Mouse (Mus musculus): ENCODE results near the gene Vti1a. TPM values are rescaled to one million over a fixed set of nuclear protein-coding genes. Genes with fewer than 3 reads are reported as not detected.

Vti1a gene
- polyA plus RNA-seq, 1 experiment from 2014 or later: 26.7 TPM

GRCm38 (mm10) chr19:55297961-55298360 lies 18.1 kb upstream of the Vti1a start:
- WGBS: 68% methylated on average over 5 of the region's 5 CpGs

GRCm38 (mm10) chr19:55299378-55299777 lies 16.7 kb upstream of the Vti1a start:
- Histone ChIP-seq H3K36me3 (ENCODE audit: control insufficient read depth, insufficient read depth, low read length) (peaks cover 38% of the 10 kb centered on the region), H3K9ac (ENCODE audit: low read length) (no peak overlapping the region), H3K27ac (ENCODE audit: low read length) (no peak overlapping the region), H3K9me3 (ENCODE audit: control insufficient read depth, low read length) (no peaks in the 10 kb centered on the region), H3K4me3 (ENCODE audit: low read length) (no peak overlapping the region), H3K4me2 (ENCODE audit: low read depth, low read length) (no peak overlapping the region), H3K27me3 (ENCODE audit: control insufficient read depth, insufficient read depth, low read depth, low read length) (no peaks in the 10 kb centered on the region), H3K4me1 (replicated peaks; ENCODE audit: control insufficient read depth, insufficient read depth, low read length) (no peaks in the 10 kb centered on the region)
- no peak for ATAC-seq (ENCODE audit: low read depth)
- WGBS: 79% methylated on average over 1 of the region's 1 CpGs

More at GRCm38 (mm10) chr19:55297961-55298360, 18.1 kb upstream of the Vti1a start:
- Histone ChIP-seq H3K9me3 (ENCODE audit: control insufficient read depth, low read length) (no peaks in the 10 kb centered on the region), H3K9ac (ENCODE audit: low read length) (no peak overlapping the region), H3K4me1 (replicated peaks; ENCODE audit: control insufficient read depth, insufficient read depth, low read length) (no peaks in the 10 kb centered on the region), H3K4me2 (ENCODE audit: low read depth, low read length) (no peak overlapping the region), H3K4me3 (ENCODE audit: low read length) (no peak overlapping the region), H3K27me3 (ENCODE audit: control insufficient read depth, insufficient read depth, low read depth, low read length) (no peaks in the 10 kb centered on the region), H3K36me3 (ENCODE audit: control insufficient read depth, insufficient read depth, low read length) (peaks cover 30% of the 10 kb centered on the region), H3K27ac (ENCODE audit: low read length) (no peak overlapping the region)
- no peak for ATAC-seq (ENCODE audit: low read depth)

- ATAC-seq (ENCODE audit: low read depth): no peak
- H3K4me3 ChIP-seq (ENCODE audit: low read length): no peak overlapping the region
- no peaks in the 10 kb centered on the region for H3K9me3 ChIP-seq (ENCODE audit: control insufficient read depth, low read length)
- H3K36me3 ChIP-seq (ENCODE audit: control insufficient read depth, insufficient read depth, low read length): peaks cover 38% of the 10 kb centered on the region
- H3K27me3 ChIP-seq (ENCODE audit: control insufficient read depth, insufficient read depth, low read depth, low read length): no peaks in the 10 kb centered on the region
- H3K4me1 ChIP-seq (replicated peaks; ENCODE audit: control insufficient read depth, insufficient read depth, low read length): no peaks in the 10 kb centered on the region
- H3K27ac ChIP-seq (ENCODE audit: low read length): no peak overlapping the region
- 64% methylated on average over 3 of the region's 3 CpGs for WGBS
- H3K9ac ChIP-seq (ENCODE audit: low read length): no peak overlapping the region
- no peak overlapping the region for H3K4me2 ChIP-seq (ENCODE audit: low read depth, low read length)
These were observed 15.6 kb upstream of the Vti1a start for GRCm38 (mm10) chr19:55300525-55300924.

GRCm38 (mm10) chr19:55305024-55305423 lies 11.1 kb upstream of the Vti1a start:
- ATAC-seq (ENCODE audit: low read depth): no peak
- H3K9ac ChIP-seq (ENCODE audit: low read length): no peak overlapping the region
- no peak overlapping the region for H3K4me3 ChIP-seq (ENCODE audit: low read length)
- no peaks in the 10 kb centered on the region for H3K27me3 ChIP-seq (ENCODE audit: control insufficient read depth, insufficient read depth, low read depth, low read length)
- no peak overlapping the region for H3K4me2 ChIP-seq (ENCODE audit: low read depth, low read length)
- peaks cover 27% of the 10 kb centered on the region for H3K36me3 ChIP-seq (ENCODE audit: control insufficient read depth, insufficient read depth, low read length)
- no peaks in the 10 kb centered on the region for H3K4me1 ChIP-seq (replicated peaks; ENCODE audit: control insufficient read depth, insufficient read depth, low read length)
- no peak overlapping the region for H3K27ac ChIP-seq (ENCODE audit: low read length)
- H3K9me3 ChIP-seq (ENCODE audit: control insufficient read depth, low read length): no peaks in the 10 kb centered on the region

GRCm38 (mm10) chr19:55311874-55312273 lies 4.2 kb upstream of the Vti1a start:
- Histone ChIP-seq H3K4me2 (ENCODE audit: low read depth, low read length) (no peak overlapping the region), H3K27ac (ENCODE audit: low read length) (no peak overlapping the region), H3K27me3 (ENCODE audit: control insufficient read depth, insufficient read depth, low read depth, low read length) (no peaks in the 10 kb centered on the region), H3K4me1 (replicated peaks; ENCODE audit: control insufficient read depth, insufficient read depth, low read length) (peaks cover 11% of the 10 kb centered on the region), H3K4me3 (ENCODE audit: low read length) (no peak overlapping the region), H3K9me3 (ENCODE audit: control insufficient read depth, low read length) (no peaks in the 10 kb centered on the region), H3K9ac (ENCODE audit: low read length) (no peak overlapping the region), H3K36me3 (ENCODE audit: control insufficient read depth, insufficient read depth, low read length) (peaks cover 20% of the 10 kb centered on the region)
- WGBS: 83% methylated on average over 8 of the region's 8 CpGs
- no peak for ATAC-seq (ENCODE audit: low read depth)

GRCm38 (mm10) chr19:55313649-55314048 lies 2.4 kb upstream of the Vti1a start:
- H3K9ac ChIP-seq (ENCODE audit: low read length): no peak overlapping the region
- no peak overlapping the region for H3K4me3 ChIP-seq (ENCODE audit: low read length)
- H3K27ac ChIP-seq (ENCODE audit: low read length): no peak overlapping the region
- ATAC-seq (ENCODE audit: low read depth): no peak
- H3K4me2 ChIP-seq (ENCODE audit: low read depth, low read length): no peak overlapping the region
- H3K27me3 ChIP-seq (ENCODE audit: control insufficient read depth, insufficient read depth, low read depth, low read length): no peaks in the 10 kb centered on the region
- H3K9me3 ChIP-seq (ENCODE audit: control insufficient read depth, low read length): no peaks in the 10 kb centered on the region
- peaks cover 20% of the 10 kb centered on the region for H3K36me3 ChIP-seq (ENCODE audit: control insufficient read depth, insufficient read depth, low read length)
- H3K4me1 ChIP-seq (replicated peaks; ENCODE audit: control insufficient read depth, insufficient read depth, low read length): peaks cover 14% of the 10 kb centered on the region
- WGBS: 98% methylated on average over 2 of the region's 2 CpGs

GRCm38 (mm10) chr19:55315452-55316108 lies 515 bp upstream of the Vti1a start, which contains the start of gene Zdhhc6:
Zdhhc6 (minus strand) TSS chr19:55316032.
- WGBS: under 1% methylated on average over 60 of the region's 60 CpGs
- peak; percentile 83 for ATAC-seq (ENCODE audit: low read depth)

GRCm38 (mm10) chr19:55316901-55317300 lies 806 bp downstream of the Vti1a start:
- Histone ChIP-seq H3K9me3 (ENCODE audit: control insufficient read depth, low read length) (no peaks in the 10 kb centered on the region), H3K9ac (ENCODE audit: low read length) (peak overlapping the region; percentile 92), H3K27me3 (ENCODE audit: control insufficient read depth, insufficient read depth, low read depth, low read length) (no peaks in the 10 kb centered on the region), H3K4me3 (ENCODE audit: low read length) (peak overlapping the region; percentile 94), H3K4me1 (replicated peaks; ENCODE audit: control insufficient read depth, insufficient read depth, low read length) (peaks cover 14% of the 10 kb centered on the region), H3K4me2 (ENCODE audit: low read depth, low read length) (peak overlapping the region; percentile 89), H3K27ac (ENCODE audit: low read length) (no peak overlapping the region), H3K36me3 (ENCODE audit: control insufficient read depth, insufficient read depth, low read length) (no peaks in the 10 kb centered on the region; the same call in 1 of the 2 replicates)
- WGBS: 40% methylated on average over 10 of the region's 10 CpGs
- no peak for ATAC-seq (ENCODE audit: low read depth)

More at GRCm38 (mm10) chr19:55315452-55316108, 515 bp upstream of the Vti1a start, which contains the start of gene Zdhhc6:
- Histone ChIP-seq H3K4me3 (ENCODE audit: low read length) (peak within 1 kb of the TSS; percentile 94), H3K9me3 (ENCODE audit: control insufficient read depth, low read length) (no peaks in the 10 kb centered on the region), H3K27ac (ENCODE audit: low read length) (peak within 1 kb of the TSS; percentile 91), H3K27me3 (ENCODE audit: control insufficient read depth, insufficient read depth, low read depth, low read length) (no peaks in the 10 kb centered on the region), H3K9ac (ENCODE audit: low read length) (peak within 1 kb of the TSS; percentile 92), H3K36me3 (ENCODE audit: control insufficient read depth, insufficient read depth, low read length) (peaks cover 8% of the 10 kb centered on the region), H3K4me2 (ENCODE audit: low read depth, low read length) (peak within 1 kb of the TSS; percentile 89), H3K4me1 (replicated peaks; ENCODE audit: control insufficient read depth, insufficient read depth, low read length) (peaks cover 14% of the 10 kb centered on the region)

GRCm38 (mm10) chr19:55319036-55319435 lies 2.9 kb downstream of the Vti1a start:
- no peaks in the 10 kb centered on the region for H3K36me3 ChIP-seq (ENCODE audit: control insufficient read depth, insufficient read depth, low read length)
- no peak overlapping the region for H3K27ac ChIP-seq (ENCODE audit: low read length)
- H3K9me3 ChIP-seq (ENCODE audit: control insufficient read depth, low read length): no peaks in the 10 kb centered on the region
- ATAC-seq (ENCODE audit: low read depth): no peak
- no peak overlapping the region for H3K9ac ChIP-seq (ENCODE audit: low read length)
- no peak overlapping the region for H3K4me3 ChIP-seq (ENCODE audit: low read length)
- H3K4me2 ChIP-seq (ENCODE audit: low read depth, low read length): no peak overlapping the region
- H3K27me3 ChIP-seq (ENCODE audit: control insufficient read depth, insufficient read depth, low read depth, low read length): no peaks in the 10 kb centered on the region
- peaks cover 14% of the 10 kb centered on the region for H3K4me1 ChIP-seq (replicated peaks; ENCODE audit: control insufficient read depth, insufficient read depth, low read length)
- 73% methylated on average over 3 of the region's 3 CpGs for whole genome bisulfite sequencing
